Mouse (Mus musculus) G1E (cell line): ENCODE measurements at regions not wholly inside any gene's neighbourhood (a gene's known extent, or its start where the extent isn't known, plus 50 kb on each side); places are given as distances from the start of the nearest gene placed in this dataset.

Experiments
- CTCF ChIP-seq: IDR thresholded peaks from 2 replicates; pipeline ENCODE4 v1.5.1; 2012; ENCODE audit warnings: low read depth, low read length, inconsistent platforms, mixed read lengths
- GATA1 ChIP-seq: IDR thresholded peaks from 2 replicates; pipeline ENCODE4 v1.6.1; 2012; ENCODE audit warnings: borderline replicate concordance, low read length, inconsistent platforms, mixed read lengths
- POLR2AphosphoS5 ChIP-seq: IDR thresholded peaks from 2 replicates; pipeline ENCODE4 v1.6.1; 2012; ENCODE audit warnings: low read depth, low read length, inconsistent platforms; ENCODE audit not compliant: insufficient replicate concordance
- TAL1 ChIP-seq: conservative IDR thresholded peaks from 2 replicates; pipeline ENCODE4 v1.6.1; 2012; ENCODE audit warnings: low read depth, low read length, inconsistent platforms, mixed read lengths

DNA sequence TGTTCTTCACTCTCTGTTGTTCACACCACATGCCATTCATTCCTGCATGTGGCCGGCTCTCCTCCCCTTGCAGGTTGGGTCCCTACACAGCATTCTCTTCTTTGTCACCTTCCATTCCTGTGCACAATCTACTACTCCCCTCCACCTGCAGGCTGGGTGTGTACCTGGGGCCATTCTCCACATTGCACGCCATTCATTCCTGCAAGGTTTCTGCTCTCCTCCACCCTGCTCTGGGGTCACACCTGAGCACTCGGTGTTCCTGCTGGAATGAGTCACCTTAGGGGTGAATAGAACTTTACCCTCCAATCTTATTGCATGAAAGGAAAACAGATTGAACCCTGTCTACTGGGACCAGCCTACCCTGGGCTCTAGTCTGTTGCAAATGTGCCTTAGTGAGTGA lies 72.7 kb upstream of the Id2 start:
- TF ChIP-seq CTCF: no peak
- TF ChIP-seq GATA1: no peak
- TF ChIP-seq POLR2AphosphoS5: no peak
- TF ChIP-seq TAL1: no peak
